Comparison of ENCODE assay signal across 8 mouse cellular contexts in the genomic region with DNA sequence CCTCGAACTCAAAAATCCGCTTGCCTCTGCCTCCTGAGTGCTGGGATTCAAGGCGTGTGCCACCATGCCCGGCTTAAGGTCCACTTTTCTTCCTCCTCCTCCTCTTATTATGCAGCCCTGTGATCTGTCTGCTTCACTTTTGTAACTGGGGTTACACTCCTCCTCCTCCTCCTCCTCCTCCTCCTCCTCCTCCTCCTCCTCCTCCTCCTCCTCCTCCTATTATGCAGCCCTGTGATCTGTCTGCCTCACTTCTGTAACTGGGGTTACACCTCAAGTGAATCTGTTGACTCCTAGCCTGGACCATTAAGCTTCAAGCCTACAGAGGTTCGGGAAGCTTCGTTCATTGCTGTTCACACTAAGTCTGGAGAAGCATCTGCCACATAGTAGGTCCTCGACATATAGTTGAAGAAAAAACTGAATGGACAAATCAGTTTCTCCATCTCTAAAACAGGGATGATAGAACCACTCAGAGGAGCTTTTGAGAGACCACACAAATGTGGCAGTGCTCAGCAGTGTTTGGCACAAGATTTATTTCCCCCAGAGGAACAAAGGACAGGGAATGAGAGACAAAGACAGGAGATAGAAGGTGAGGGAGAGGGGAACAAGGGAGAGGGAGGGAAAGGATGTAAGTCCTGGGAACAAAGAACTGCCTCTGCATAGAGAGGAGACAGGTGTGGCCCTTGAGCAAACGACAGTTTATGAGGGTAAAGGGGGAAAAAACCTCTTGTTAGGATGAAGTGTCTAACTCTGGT. TPM values are rescaled to one million over a fixed set of nuclear protein-coding genes. Genes with fewer than 3 reads are reported as not detected.
DNase-seq lines count a peak whose midpoint lies in the region; ATAC-seq and TF ChIP-seq lines count a peak whose summit lies in the region.

No protein-coding gene starts in this region.

- no peak for DNase-seq in heart, postnatal 10 days
- DNase-seq in MEL-GATA-1-ER (ENCODE audit: extremely low read depth, low read depth) (peak; percentile 82), MN1 (ENCODE audit: low spot score) (no peak)
- DNase-seq in midbrain, embryonic 14.5 days, result no peak
- DNase-seq in layer of hippocampus, adult 2 months (ENCODE audit: low spot score in 2 of 2), result no peak
- no peak for DNase-seq in ovary, postnatal 10 days (ENCODE audit: low spot score)

- 26% methylated on average over 8 of the region's 8 CpGs for WGBS in heart, embryonic 14.5 days
- WGBS in hindbrain, embryonic 15.5 days, result 16% methylated on average over 8 of the region's 8 CpGs
- WGBS in midbrain, embryonic 14.5 days, result 13% methylated on average over 8 of the region's 8 CpGs

- H3K27ac ChIP-seq in heart, embryonic 14.5 days (replicated peaks in 1 of 2; ENCODE audit: control insufficient read depth in 1 of 2, insufficient read depth in 1 of 2, low read depth in 2 of 2, low read length in 2 of 2), result 0 out of 4 replicates have a peak overlapping the region, but pooled peaks of 1 of the 2 experiments have one; percentile 14
- no peak overlapping the region for H3K27ac ChIP-seq in hindbrain, embryonic 15.5 days (replicated peaks)
- H3K27ac ChIP-seq in midbrain, embryonic 14.5 days (replicated peaks; ENCODE audit: low read depth, low read length), result 0 out of 2 replicates have a peak overlapping the region, but pooled peaks have one; percentile 17
- no peak overlapping the region for H3K27ac ChIP-seq in layer of hippocampus, adult 2 months

- ATAC-seq in heart, embryonic 14.5 days (ENCODE audit: insufficient number of reproducible peaks, insufficient read depth, low FRiP score, low read depth), result no peak
- ATAC-seq in hindbrain, embryonic 15.5 days (ENCODE audit: low FRiP score, low read depth), result peak; percentile 9; the same call in 1 of the 2 replicates
- 0 out of 2 replicates have a peak, but pooled peaks have one; percentile 7 for ATAC-seq in midbrain, embryonic 14.5 days (ENCODE audit: low FRiP score, low TSS enrichment)

- H3K4me3 ChIP-seq in heart, embryonic 14.5 days (ENCODE audit: control insufficient read depth in 1 of 2, insufficient read depth in 1 of 2, low read depth in 1 of 2, low read length in 2 of 2), result peak overlapping the region in 1 of 2 experiments; percentile 94; a peak in 1 of 4 replicates
- H3K4me3 ChIP-seq in hindbrain, embryonic 15.5 days, result peak overlapping the region; percentile 78
- H3K4me3 ChIP-seq in midbrain, embryonic 14.5 days (replicated peaks; ENCODE audit: low read depth, low read length), result 0 out of 2 replicates have a peak overlapping the region, but pooled peaks have one; percentile 97
- no peak overlapping the region for H3K4me3 ChIP-seq in layer of hippocampus, adult 2 months

- H3K9me3 ChIP-seq in heart, embryonic 14.5 days (ENCODE audit: control insufficient read depth, low read length), result no peaks in the 10 kb centered on the region
- H3K9me3 ChIP-seq in hindbrain, embryonic 15.5 days, result no peaks in the 10 kb centered on the region
- no peaks in the 10 kb centered on the region for H3K9me3 ChIP-seq in midbrain, embryonic 14.5 days (ENCODE audit: control insufficient read depth, low read length)

- H3K36me3 ChIP-seq in heart, embryonic 14.5 days (ENCODE audit: control insufficient read depth, insufficient read depth, low read length), result peaks cover 69% of the 10 kb centered on the region
- H3K36me3 ChIP-seq in hindbrain, embryonic 15.5 days, result peaks cover 34% of the 10 kb centered on the region
- H3K36me3 ChIP-seq in midbrain, embryonic 14.5 days (ENCODE audit: control insufficient read depth, insufficient read depth, low read length), result peaks cover 66% of the 10 kb centered on the region

- H3K4me2 ChIP-seq in heart, embryonic 14.5 days (ENCODE audit: low read length), result peak overlapping the region; percentile 97
- peak overlapping the region; percentile 78 for H3K4me2 ChIP-seq in hindbrain, embryonic 15.5 days
- H3K4me2 ChIP-seq in midbrain, embryonic 14.5 days (ENCODE audit: low read length), result peak overlapping the region; percentile 98

- H3K4me1 ChIP-seq in heart, embryonic 14.5 days (ENCODE audit: control insufficient read depth in 2 of 2, insufficient read depth in 2 of 2, low read length in 2 of 2), result peaks cover 0 to 31% of the 10 kb centered on the region in 2 experiments
- H3K4me1 ChIP-seq in hindbrain, embryonic 15.5 days (replicated peaks), result peaks cover 33% of the 10 kb centered on the region
- H3K4me1 ChIP-seq in midbrain, embryonic 14.5 days (ENCODE audit: control insufficient read depth, insufficient read depth, low read length), result peaks cover 28% of the 10 kb centered on the region

- no peaks in the 10 kb centered on the region for H3K27me3 ChIP-seq in heart, embryonic 14.5 days (ENCODE audit: control insufficient read depth, insufficient read depth, low read length)
- no peaks in the 10 kb centered on the region for H3K27me3 ChIP-seq in hindbrain, embryonic 15.5 days
- H3K27me3 ChIP-seq in midbrain, embryonic 14.5 days (ENCODE audit: control insufficient read depth, insufficient read depth, low read length), result no peaks in the 10 kb centered on the region

- TF ChIP-seq CTCF in layer of hippocampus, adult 2 months (conservative IDR thresholded peaks at IDR 0.05), result no peak

- intact Hi-C loops in heart, postnatal 10 days (cut with DNase I), result loop anchor here (5.0 kb wide), 1 partner anchor 1785 kb away; a partner anchor contains a TSS

- H3K9ac ChIP-seq in heart, embryonic 14.5 days (ENCODE audit: low read length), result peak overlapping the region; percentile 72
- no peak overlapping the region for H3K9ac ChIP-seq in hindbrain, embryonic 15.5 days
- H3K9ac ChIP-seq in midbrain, embryonic 14.5 days (replicated peaks; ENCODE audit: low read length), result 0 out of 2 replicates have a peak overlapping the region, but pooled peaks have one; percentile 20

RNA-seq across cellular contexts. Expression of a gene that starts 1.0 kb away (rescaled TPM):
- polyA plus RNA-seq in heart, embryonic 14.5 days (2014; fragmentation: Nextera tagmentation; extraction: Ambion mirVana), result 475 and 566 TPM in 2 replicates
- 100 to 1,000 TPM; 675 to 681 TPM for total RNA-seq in heart, postnatal 10 days (2021)
- polyA plus RNA-seq in hindbrain, embryonic 15.5 days (2015; fragmentation: Nextera tagmentation; extraction: Ambion mirVana), result 372 and 428 TPM in 2 replicates
- polyA plus RNA-seq in midbrain, embryonic 14.5 days (2014; fragmentation: Nextera tagmentation; extraction: Ambion mirVana), result 492 and 536 TPM in 2 replicates
- 100 to 1,000 TPM; 372 to 388 TPM for total RNA-seq in layer of hippocampus, adult 2 months (2021)

RNA-seq across cellular contexts. Expression of a gene that starts 12.5 kb away (rescaled TPM):
- 232 and 268 TPM in 2 replicates for polyA plus RNA-seq in heart, embryonic 14.5 days (2014; fragmentation: Nextera tagmentation; extraction: Ambion mirVana)
- 10 to 100 TPM; 49.7 to 56.8 TPM for total RNA-seq in heart, postnatal 10 days (2021)
- 486 and 548 TPM in 2 replicates for polyA plus RNA-seq in hindbrain, embryonic 15.5 days (2015; fragmentation: Nextera tagmentation; extraction: Ambion mirVana)
- 397 and 417 TPM in 2 replicates for polyA plus RNA-seq in midbrain, embryonic 14.5 days (2014; fragmentation: Nextera tagmentation; extraction: Ambion mirVana)
- 100 to 1,000 TPM; 276 to 307 TPM for total RNA-seq in layer of hippocampus, adult 2 months (2021)
